Mouse (Mus musculus) ES-E14 (cell line): ENCODE results near the gene Fbxl16. TPM values are rescaled to one million over a fixed set of nuclear protein-coding genes. Genes with fewer than 3 reads are reported as not detected.

Experiments used
- DNase-seq: peaks from one replicate; pipeline ENCODE4 v3.0.0-alpha.2; 2013; ENCODE audit warnings: low read depth, low spot score
- H3K27ac ChIP-seq: 2 replicates; pipeline ENCODE4 v1.5.1; 2012; ENCODE audit warnings: low read depth, mild to moderate bottlenecking, low read length, moderate library complexity, mixed read lengths; ENCODE audit not compliant: poor library complexity, insufficient read depth, severe bottlenecking
- H3K36me3 ChIP-seq: 2 replicates; pipeline ENCODE4 v1.6.1; 2012; ENCODE audit warnings: mild to moderate bottlenecking, low read length, moderate library complexity, mixed read lengths; ENCODE audit not compliant: control insufficient read depth, poor library complexity, insufficient read depth, severe bottlenecking
- H3K4me1 ChIP-seq, 2 experiments: fragments of 150-350 bp in 1 of 2; sonication (generic) in 1 of 2; 2 replicates each; pipeline ENCODE4 v1.6.1; 2012; ENCODE audit warnings: low read length in 2 of 2, mild to moderate bottlenecking in 1 of 2, mixed read lengths in 1 of 2; ENCODE audit not compliant: control insufficient read depth in 2 of 2, insufficient read depth in 2 of 2, poor library complexity in 1 of 2
- H3K4me3 ChIP-seq, 2 experiments: fragments of 150-350 bp in 1 of 2; sonication (generic) in 1 of 2; 2 replicates each; pipeline ENCODE4 v1.5.1; 2012; ENCODE audit warnings: low read length in 2 of 2, low read depth in 1 of 2, mild to moderate bottlenecking in 1 of 2, mixed read lengths in 1 of 2; ENCODE audit not compliant: insufficient read depth in 1 of 2, poor library complexity in 1 of 2, severe bottlenecking in 1 of 2
- H3K9ac ChIP-seq: 2 replicates; pipeline ENCODE4 v1.6.1; 2012; ENCODE audit warnings: low read depth, mild to moderate bottlenecking, low read length, mixed read lengths; ENCODE audit not compliant: poor library complexity, insufficient read depth, severe bottlenecking
- H3K9me3 ChIP-seq: fragments of 150-350 bp; sonication (generic); 2 replicates; pipeline ENCODE4 v1.6.1; 2012; ENCODE audit warnings: low read depth, mild to moderate bottlenecking, low read length; ENCODE audit not compliant: control insufficient read depth, insufficient read depth
- CHD2 ChIP-seq: IDR thresholded peaks from 2 replicates; pipeline ENCODE4 v1.6.1; 2014; ENCODE audit warnings: mild to moderate bottlenecking, low read depth, low read length, inconsistent platforms
- HCFC1 ChIP-seq: IDR thresholded peaks from 2 replicates; pipeline ENCODE4 v1.6.1; 2012; ENCODE audit warnings: low read length, inconsistent platforms, borderline replicate concordance; ENCODE audit not compliant: insufficient read depth
- MAFK ChIP-seq: IDR thresholded peaks from 2 replicates; pipeline ENCODE4 v1.6.1; 2014; ENCODE audit warnings: mild to moderate bottlenecking, low read depth, low read length, inconsistent platforms; ENCODE audit not compliant: insufficient read depth
- ZC3H11A ChIP-seq: IDR thresholded peaks from 2 replicates; pipeline ENCODE4 v1.6.1; 2012; ENCODE audit warnings: low read depth, mild to moderate bottlenecking, inconsistent platforms, low read length, borderline replicate concordance
- ZNF384 ChIP-seq: IDR thresholded peaks from 2 replicates; pipeline ENCODE4 v1.6.1; 2012; ENCODE audit warnings: low read depth, low read length, inconsistent platforms
- in situ Hi-C, 2 experiments: fragments of 600-800 bp; cut with MboI; formaldehyde crosslinking; loops; one replicate each; pipeline ENCODE4 v1.15.1; 2025; ENCODE audit warnings: low sequenced_read_pairs in 2 of 2, inconsistent platforms in 1 of 2; ENCODE audit not compliant: unreplicated experiment in 2 of 2
- total RNA-seq: library from RNA; depleted of rRNA; stranded (reverse); fragments of 300-350 nt; gene quantifications from 2 replicates; pipeline ENCODE4 v1.2.3, GENCODE M21; 2012

Fbxl16 gene
- total RNA-seq, 1 experiment: 1.7 TPM

DNA sequence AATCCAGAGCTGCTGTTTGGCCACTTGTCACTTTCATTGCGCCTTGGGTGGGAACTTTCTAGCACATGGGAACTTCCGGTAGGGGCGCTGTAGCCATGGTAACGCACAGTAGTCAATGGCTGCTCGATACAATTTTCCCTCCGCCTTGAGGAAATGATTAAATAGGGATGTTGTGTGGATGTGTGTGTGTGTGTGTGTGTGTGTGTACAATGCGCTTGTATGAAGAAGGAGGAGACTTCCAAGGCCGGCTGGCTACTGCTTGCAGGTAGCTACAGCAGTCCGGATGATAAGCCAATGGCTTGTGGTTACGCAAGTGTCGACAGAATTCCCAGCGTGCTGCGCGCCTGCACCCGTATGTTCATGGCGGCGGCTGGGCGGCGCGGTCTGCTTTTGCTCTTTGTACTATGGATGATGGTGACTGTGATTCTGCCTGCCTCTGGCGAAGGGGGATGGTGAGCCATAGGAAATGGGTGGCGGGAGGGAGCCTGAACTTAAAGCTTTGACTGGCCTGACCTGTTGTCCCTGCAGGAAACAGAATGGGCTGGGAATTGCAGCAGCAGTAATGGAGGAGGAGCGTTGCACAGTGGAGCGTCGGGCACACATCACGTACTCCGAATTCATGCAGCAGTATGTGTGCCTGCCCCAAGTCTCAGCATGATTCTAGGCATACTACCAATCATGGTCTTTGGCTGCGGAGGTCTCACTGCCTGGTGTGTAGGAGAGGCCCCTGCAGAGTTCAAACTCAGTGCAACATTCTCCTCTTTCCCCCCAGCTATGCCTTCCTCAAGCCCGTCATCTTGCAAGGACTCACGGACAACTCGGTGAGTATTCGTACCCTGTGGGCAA is 20.1 kb downstream of the Fbxl16 start, which contains the start of gene Jmjd8:
Jmjd8 (plus strand) TSS at position 156 of the 846 bp plus-strand sequence.
- H3K36me3 ChIP-seq: peaks cover 47% of the 10 kb centered on the region
- no peak for DNase-seq
- H3K9ac ChIP-seq: peak within 1 kb of the TSS; percentile 86
- no peak for TF ChIP-seq MAFK
- no peak for TF ChIP-seq HCFC1
- no peak for TF ChIP-seq CHD2
- TF ChIP-seq ZNF384: no peak
- no peak for TF ChIP-seq ZC3H11A
- in situ Hi-C loops: no loop called here
- peaks cover 2 to 28% of the 10 kb centered on the region in 2 experiments; a peak in 2 of 4 replicates for H3K4me1 ChIP-seq
- H3K9me3 ChIP-seq: no peaks in the 10 kb centered on the region
- H3K27ac ChIP-seq: peak within 1 kb of the TSS; percentile 23; the same call in 1 of the 2 replicates
- peak within 1 kb of the TSS; percentile 70 to 73 for H3K4me3 ChIP-seq

DNA sequence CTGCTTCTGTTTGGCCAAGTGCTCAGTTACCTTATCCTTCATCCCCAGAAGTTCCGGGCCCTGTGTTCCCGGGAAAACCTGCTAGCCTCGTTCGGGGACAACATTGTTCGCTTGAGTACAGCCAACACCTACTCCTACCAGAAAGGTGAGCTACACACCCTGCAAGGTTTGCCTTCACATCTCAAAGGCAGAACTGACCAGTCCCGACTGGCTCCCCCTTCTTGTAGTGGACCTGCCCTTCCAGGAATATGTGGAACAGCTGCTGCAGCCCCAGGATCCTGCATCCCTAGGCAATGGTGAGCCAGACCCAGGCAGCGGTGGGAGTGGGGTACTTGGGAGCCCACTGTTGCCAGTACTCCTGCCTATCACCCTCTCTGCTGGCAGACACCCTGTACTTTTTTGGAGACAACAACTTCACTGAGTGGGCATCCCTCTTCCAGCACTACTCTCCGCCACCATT is 20.7 kb downstream of the Fbxl16 start:
- peaks cover 2 to 23% of the 10 kb centered on the region in 2 experiments; a peak in 2 of 4 replicates for H3K4me1 ChIP-seq
- H3K36me3 ChIP-seq: peaks cover 47% of the 10 kb centered on the region
- no peak for DNase-seq
- peak overlapping the region; percentile 70 to 73 for H3K4me3 ChIP-seq
- peak overlapping the region; percentile 3; the same call in 1 of the 2 replicates for H3K27ac ChIP-seq
- peak overlapping the region; percentile 86 for H3K9ac ChIP-seq
- in situ Hi-C loops: no loop called here
- TF ChIP-seq CHD2: no peak
- no peak for TF ChIP-seq ZNF384
- no peak for TF ChIP-seq HCFC1
- no peak for TF ChIP-seq ZC3H11A
- TF ChIP-seq MAFK: no peak
- H3K9me3 ChIP-seq: no peaks in the 10 kb centered on the region

DNA sequence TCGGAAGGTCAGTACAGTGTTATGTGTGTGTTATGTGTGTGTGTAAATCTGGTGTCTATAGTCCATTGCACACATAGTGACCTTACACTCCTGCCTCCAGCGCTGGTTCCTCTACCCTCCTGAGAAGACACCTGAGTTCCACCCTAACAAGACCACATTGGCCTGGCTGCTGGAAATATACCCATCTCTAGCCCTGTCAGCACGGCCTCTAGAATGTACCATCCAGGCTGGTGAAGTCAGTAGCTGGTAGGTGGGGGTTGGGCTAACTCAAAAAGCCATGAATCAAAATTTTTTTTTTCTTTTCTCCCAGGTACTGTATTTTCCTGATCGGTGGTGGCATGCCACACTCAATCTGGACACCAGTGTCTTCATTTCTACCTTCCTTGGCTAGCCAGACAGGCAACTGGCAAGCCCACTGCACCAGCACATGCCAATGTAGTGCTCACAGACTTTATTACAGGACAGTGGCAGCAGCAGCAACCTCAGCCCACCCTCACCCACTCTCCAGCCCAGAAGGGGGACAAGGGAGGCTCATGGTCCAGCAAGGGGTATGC is 21.4 kb downstream of the Fbxl16 start:
- Histone ChIP-seq H3K27ac (no peak overlapping the region), H3K9me3 (no peaks in the 10 kb centered on the region), H3K4me1 (peaks cover 2 to 30% of the 10 kb centered on the region in 2 experiments; a peak in 1 of 4 replicates), H3K9ac (no peak overlapping the region), H3K36me3 (peaks cover 54% of the 10 kb centered on the region), H3K4me3 (no peak overlapping the region)
- in situ Hi-C loops: no loop called here
- no peak for TF ChIP-seq HCFC1
- no peak for TF ChIP-seq ZNF384
- no peak for TF ChIP-seq MAFK
- no peak for TF ChIP-seq CHD2
- no peak for TF ChIP-seq ZC3H11A
- no peak for DNase-seq

DNA sequence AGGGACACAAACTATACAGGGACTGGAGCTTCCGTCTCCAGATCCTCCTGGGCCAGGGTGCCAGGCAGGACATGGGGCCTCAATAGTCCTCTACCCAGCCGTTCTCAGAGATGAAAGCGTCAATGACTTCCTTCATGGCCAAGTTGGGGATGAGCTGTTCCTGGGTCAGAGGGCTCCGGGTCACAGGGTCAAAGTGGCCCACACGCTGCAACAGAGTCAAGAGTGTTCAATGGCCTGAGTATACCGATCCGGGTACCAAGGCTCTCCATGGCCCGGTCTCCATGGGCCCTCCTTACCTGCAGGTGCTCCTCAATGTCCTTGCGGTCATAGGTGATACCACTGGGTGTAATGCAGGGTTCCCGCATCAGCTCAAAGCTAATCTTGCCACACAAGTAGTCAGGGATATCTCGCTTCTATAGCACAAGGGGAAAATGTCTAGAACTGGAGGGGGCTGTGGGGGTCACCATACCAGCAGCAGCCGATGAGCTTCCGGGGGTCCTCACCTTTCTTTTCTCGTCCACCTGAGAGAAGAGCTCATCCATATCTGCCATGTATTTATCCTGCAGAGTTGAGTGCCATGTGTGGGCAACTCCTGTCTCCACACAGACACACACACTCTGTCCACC is 22.0 kb downstream of the Fbxl16 start:
- no peak for DNase-seq
- Histone ChIP-seq H3K4me3 (no peak overlapping the region), H3K27ac (no peak overlapping the region), H3K9ac (no peak overlapping the region), H3K9me3 (no peaks in the 10 kb centered on the region), H3K4me1 (peaks cover 2 to 31% of the 10 kb centered on the region in 2 experiments; a peak in 1 of 4 replicates), H3K36me3 (peaks cover 55% of the 10 kb centered on the region)
- TF ChIP-seq MAFK (no peak), ZNF384 (no peak), ZC3H11A (no peak), CHD2 (no peak), HCFC1 (no peak)
- in situ Hi-C loops: no loop called here
